Mouse (Mus musculus) neural tube, embryonic 10.5 days (tissue): ENCODE data around the gene March11.

Experiments
- DNase-seq: peaks from one replicate; pipeline ENCODE4 v3.0.0-alpha.2; 2017; ENCODE audit warnings: low spot score; ENCODE audit errors: extremely low spot score

March11 gene

DNA sequence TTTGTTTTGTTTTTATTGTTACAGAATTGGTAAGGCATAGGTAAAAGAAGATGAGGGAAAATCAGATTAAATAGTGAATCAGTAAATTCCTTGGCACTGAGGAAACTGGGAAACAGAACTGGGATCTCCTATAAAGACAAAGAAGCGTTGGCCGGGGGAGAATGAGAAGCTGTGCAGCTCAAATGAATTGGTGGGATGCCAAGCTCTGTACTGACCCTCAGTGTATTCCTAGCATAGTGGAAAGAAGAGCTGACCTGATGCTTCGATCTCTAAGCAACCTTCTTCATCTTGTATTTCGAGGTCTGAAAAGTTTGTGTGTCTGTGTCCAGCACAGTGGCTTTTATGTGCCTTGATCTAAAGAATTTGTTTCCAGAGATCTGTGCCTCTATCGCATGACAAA lies 64.9 kb downstream of the March11 start:
- no peak for DNase-seq

- no peak for DNase-seq
Observed at GRCm38 (mm10) chr15:26374232-26374631, 65.4 kb downstream of the March11 start.

DNA sequence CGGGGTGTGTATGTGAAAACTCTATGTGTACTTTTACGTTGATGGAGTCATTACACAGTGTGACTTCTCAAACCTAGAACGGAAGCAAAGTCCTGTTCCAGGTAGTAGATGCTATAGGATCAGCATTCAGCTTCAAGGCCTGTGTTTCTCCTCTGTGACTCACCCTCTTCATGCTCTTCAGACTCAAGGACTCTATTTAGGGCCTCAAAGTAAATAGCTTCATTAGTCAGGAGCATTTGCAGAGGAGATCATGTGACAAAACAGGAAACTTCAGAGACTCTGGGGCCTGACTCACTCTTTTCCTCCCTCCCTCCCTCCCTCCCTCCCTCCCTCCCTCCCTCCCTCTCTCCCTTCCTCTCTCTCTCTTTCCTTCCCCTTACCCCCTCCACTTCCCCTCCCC lies 66.1 kb downstream of the March11 start:
- no peak for DNase-seq

DNA sequence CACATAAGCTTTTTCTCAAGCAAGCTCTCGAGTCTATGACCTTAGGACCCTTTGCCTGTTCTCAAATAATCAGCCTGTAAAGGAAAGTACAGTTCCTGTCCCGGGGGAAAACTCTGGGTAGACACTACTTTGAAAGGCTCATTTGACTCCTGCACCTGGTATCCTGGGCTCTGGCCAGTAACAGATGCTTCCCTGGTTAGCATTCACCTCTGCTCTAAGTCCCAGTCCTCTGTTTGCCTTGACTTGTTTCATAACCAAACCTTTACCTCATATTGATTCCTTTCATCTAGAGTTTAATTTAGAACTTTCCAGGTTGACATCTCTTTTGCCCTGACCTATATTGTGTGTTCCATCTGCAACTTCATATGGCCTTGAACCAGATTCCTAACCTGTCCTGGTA lies 68.5 kb downstream of the March11 start:
- no peak for DNase-seq

DNA sequence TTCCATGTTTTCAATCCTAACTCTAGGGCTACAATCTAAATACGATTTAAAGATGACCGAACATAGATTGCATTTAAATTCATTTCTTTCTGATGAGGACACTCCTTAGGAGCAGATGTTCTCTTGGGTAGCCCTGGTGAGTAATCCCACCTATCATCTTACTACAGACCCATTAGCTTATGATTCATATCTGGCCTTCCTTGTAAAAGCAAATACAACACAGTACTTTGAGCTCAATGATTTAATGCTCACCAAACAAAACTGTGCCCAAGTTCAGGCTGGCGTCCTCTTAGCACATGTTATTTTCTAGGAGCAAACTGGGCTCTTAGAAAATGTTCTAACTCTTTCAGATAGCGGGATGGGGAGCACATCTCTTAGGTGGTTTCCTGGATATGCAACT lies 70.0 kb downstream of the March11 start:
- no peak for DNase-seq

DNA sequence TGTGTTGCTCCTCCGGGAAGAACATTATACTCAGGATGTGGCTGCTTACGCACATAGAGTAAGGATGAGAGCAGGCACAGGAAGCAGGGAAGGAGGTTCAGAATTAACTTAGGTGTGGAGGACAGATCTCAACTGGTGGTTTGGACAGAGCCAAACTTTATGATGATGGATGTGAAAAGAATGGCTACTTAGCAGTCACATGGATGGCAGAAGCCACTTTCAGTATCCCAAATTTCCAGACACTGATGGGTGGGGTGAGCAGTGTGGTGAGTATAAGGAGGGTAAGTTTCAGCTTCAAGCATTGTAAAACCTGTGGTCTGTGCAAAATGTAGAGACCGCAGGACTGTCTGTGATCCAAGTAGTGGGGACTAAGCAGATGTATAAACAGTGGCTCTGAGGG lies 71.0 kb downstream of the March11 start:
- no peak for DNase-seq

GRCm38 (mm10) chr15:26380844-26381243 lies 72.0 kb downstream of the March11 start:
- no peak for DNase-seq

DNA sequence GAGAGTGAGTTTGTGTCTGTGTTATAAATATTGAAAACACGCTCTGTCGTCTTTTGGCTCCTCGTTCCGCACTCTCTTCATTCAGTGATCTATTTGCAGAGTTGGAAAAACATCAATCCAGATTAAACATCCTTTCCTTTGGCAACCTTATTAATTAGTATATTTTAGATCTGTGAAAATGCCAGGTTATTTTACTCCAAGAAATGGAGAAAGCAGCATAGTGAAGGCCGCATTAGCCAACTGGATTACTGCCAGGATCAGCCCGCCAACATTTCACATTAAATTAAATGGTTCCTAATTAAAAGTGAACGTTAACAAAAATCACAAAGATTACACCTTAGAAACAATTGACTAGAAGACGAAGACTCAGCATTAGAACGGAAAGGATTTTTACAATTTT lies 81.2 kb downstream of the March11 start:
- no peak for DNase-seq

DNA sequence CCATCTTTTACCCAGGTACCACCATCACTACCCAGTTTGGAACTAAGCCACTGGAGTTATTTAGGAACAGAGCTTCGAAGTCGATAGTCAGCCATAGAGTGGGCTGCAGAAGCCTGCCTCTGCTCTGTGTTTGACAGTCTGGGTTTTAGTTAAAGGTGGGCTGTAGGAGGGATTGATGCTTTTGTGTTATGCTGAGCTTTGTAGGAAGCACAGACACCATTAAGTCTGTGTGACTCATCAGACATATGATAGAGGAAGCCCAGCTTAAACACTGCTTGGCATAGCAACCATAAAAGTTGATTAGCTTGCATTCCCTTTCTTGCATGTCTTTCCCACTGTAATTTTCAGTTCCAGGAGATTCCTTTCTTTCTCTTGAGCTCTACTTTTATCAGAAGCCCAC lies 87.7 kb downstream of the March11 start:
- no peak for DNase-seq

GRCm38 (mm10) chr15:26425284-26425683 lies 116.4 kb downstream of the March11 start:
- no peak for DNase-seq

DNA sequence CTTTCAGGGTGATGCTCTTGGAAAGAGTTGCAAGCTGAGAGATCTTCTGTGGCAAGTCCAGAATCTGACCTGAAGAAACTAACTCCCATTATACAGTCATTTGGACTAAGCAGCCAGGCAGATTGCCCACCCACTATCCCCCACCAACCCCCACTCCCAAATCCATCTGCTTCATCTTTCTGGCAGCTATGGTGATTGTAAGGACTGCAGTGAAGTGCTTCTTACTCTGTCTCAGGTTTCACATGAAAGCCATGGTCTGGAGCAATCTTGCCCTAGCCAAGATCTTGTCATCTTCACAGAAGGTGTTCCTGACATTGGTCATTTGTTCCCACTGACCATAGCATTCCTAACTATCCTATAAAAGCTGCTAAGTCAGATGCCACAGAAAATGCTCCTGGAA lies 117.4 kb downstream of the March11 start:
- DNase-seq = no peak

- no peak for DNase-seq
Observed at GRCm38 (mm10) chr15:26430565-26430964, 121.7 kb downstream of the March11 start.

- no peak for DNase-seq
Observed at GRCm38 (mm10) chr15:26432676-26433075, 123.8 kb downstream of the March11 start.

DNA sequence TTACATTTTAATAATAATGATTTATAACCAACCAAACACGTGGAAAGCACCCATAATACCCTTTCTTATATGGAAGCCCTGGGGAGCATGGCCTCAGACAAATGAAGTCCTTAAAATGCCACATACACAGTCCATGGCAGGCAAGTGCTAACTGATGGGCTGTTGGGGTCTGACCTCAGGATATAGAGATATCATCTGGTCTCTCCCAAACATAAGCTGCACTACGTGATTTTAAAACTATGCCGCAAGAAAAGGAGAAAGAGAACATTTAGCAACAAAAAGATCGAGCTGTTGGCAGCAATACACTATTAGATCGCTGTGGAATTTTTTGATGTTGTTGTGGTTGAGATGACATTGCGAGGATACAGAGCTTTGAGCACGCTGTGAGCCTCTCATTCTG lies 126.9 kb downstream of the March11 start:
- no peak for DNase-seq

- no peak for DNase-seq
Observed at GRCm38 (mm10) chr15:26437113-26437512, 128.3 kb downstream of the March11 start.
